Mouse (Mus musculus): ENCODE measurements around the gene Clip1.

Gene Clip1

DNA sequence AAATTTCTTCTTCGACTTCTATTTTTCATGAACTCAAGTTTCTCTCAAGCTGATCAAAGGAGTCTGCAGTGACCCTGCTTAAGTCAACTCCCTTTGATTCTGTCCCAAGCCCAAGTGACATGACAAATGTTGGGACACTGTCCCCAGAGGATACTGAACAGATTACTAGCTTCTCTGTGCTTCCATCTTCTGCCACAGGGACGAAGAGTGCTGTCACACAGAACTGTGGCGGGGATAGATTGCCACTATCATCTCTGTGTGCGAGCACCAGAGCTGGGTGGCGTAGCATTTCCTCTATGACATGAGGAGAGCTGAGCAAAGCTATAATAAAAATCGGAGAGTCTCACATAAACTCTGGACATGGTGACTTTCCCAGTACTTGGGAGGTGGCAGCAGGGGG is 82.2 kb downstream of the Clip1 start:
- no peak for DNase-seq (ENCODE audit: low read depth, low spot score)

GRCm38 (mm10) chr5:123599319-123599718 is 85.1 kb downstream of the Clip1 start:
- peak; percentile 65 for DNase-seq (ENCODE audit: low read depth, low spot score)

GRCm38 (mm10) chr5:123593622-123594280 is 90.7 kb downstream of the Clip1 start:
- peak; percentile 34 for DNase-seq (ENCODE audit: low read depth, low spot score)

DNA sequence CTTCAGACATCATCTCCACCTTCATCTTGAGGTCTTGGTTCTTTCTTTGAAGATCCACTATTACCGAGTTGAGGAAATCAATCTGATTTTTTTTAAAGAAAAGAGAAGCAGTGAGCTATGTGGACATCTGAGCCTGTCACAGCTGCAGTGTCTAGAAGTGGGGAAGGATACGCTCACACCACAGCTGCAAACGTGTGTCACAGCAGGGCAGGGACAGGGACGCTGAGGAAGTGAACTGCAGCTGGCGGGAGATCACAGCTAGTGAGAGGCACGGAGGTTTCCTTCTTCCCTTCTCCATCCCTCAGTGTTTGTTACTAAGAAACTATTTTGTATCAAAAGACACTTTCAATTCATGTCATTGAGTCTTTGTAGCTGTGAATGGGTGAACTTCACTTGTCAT is 104.4 kb downstream of the Clip1 start:
- DNase-seq (ENCODE audit: low read depth, low spot score), result no peak

GRCm38 (mm10) chr5:123576696-123577095 is 107.7 kb downstream of the Clip1 start:
- no peak for DNase-seq (ENCODE audit: low read depth, low spot score)

DNA sequence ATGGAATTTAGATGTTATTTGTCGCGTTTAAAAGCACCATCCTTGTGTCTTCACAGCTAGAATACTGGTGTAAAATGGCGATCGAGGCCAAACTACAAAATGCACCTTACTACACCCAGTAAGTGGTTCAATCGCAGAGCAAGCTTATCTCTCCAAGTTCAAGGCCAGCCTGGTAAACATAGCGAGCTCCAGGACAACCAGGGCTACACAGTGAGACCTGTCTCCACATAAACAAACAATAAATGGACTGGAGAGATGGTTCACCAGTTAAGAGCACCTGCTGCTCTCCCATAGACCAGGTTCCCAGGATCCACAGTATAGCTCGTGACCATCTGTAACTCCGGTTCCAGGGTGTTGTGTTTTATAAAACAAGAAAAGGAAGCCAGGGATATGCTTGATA is 111.1 kb downstream of the Clip1 start:
- no peak for DNase-seq (ENCODE audit: low read depth, low spot score)

DNA sequence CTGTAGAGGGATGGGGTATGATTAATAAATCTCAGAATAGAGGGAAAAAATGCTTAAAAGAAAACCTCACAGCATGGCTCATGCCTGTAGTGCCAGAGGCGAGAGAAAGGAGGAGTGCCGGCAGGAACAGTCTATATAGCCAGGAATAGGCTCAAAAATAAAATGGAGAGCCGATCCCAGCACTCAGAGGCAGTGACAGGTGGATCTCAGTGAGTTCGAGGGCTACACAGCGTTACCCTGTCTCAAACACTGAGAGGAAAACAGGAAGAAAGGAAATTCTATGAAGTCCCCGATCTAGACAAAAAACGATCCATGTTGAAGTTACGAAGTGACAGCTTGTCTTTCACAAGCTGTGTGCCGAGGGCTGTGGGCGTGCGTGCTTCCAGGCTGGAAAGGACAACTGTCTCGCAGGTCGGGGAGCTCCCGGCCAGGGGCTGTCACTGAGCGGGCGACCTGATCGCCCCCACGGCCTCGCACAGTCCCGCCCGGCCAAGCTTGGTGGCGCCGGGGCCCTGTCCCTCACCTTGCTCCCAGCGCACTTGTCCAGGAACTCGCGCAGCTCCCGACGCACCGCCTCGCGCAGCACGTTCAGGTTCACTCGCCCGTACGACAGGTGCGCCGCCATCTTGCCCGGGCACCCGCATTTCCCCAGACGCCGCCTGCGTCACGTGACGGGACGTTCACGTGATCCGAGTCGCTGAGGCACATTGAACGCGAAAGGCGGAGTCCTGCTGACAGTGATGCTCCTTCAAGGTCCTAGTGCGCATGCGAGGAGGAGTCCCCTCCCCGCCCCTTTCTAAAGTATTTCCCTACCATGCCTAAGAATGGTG is 111.8 kb downstream of the Clip1 start, which contains the start of gene Vps33a:
Gene Vps33a, minus strand, starts transcription at position 682 of the 830 bp plus-strand sequence.
- peak; percentile 100 for DNase-seq (ENCODE audit: low read depth, low spot score)

- no peak for DNase-seq (ENCODE audit: low read depth, low spot score)
Observed at GRCm38 (mm10) chr5:123561128-123561527, 123.3 kb downstream of the Clip1 start.

DNA sequence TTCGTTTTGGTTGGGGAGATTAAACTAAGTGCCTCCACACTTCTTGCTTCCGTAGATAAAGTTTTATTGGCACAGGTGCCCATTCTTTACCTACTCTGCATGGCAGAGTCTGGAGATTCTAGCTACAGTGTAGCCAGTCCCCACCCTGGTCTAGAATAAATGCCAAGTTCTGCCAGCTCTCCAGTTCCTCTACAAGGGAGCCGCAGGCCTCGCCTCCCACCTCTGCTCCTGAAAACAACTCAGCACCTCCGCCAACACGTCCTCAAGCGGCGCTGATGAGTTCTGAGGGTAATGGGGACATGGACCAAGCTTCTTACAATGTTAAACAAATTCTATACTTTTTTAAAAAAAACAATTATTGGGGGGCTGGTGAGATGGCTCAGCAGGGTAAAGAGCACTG is 124.8 kb downstream of the Clip1 start:
- no peak for DNase-seq (ENCODE audit: low read depth, low spot score)

- DNase-seq (ENCODE audit: low read depth, low spot score), result no peak
Observed at GRCm38 (mm10) chr5:123556451-123556850, 128.0 kb downstream of the Clip1 start.

DNA sequence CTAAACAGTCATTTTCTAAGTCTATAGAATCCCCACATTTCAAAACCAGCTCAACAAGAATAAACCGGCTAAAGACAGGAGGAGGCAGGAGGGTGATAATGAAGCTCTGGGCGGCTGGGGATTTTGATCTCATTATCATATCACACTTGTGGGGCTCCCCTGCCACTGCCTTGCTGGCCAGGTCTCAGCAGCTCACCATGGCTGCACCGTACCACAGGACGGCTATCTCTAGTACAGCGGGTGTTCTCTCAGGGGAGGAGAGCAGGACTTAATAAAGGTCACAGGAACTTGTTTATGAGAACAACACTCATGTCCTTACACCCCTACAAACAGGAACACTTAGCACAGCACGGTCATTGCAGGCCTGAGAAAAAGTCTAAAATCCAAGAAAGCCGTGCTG is 128.7 kb downstream of the Clip1 start:
- no peak for DNase-seq (ENCODE audit: low read depth, low spot score)

DNA sequence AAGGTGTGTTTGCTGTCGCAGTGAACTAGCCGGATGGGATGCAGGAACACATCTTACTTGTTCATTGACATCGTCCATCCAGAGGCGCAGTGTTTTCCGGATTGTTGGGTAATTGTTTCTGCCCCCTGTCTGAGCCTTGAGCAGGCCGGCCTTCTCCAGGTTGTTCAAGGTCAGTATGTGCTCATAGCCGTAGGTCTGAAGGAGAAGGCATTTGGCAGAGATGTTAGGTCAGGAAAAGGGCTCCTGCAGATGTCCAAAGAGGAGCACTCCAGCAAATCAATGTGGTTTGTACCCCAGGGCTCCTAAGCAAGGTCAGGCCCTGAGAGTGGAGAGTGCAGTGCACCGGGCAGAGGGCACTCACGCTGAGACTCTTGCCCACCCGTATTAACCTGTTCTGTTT is 150.6 kb downstream of the Clip1 start:
- no peak for DNase-seq (ENCODE audit: low read depth, low spot score)

DNA sequence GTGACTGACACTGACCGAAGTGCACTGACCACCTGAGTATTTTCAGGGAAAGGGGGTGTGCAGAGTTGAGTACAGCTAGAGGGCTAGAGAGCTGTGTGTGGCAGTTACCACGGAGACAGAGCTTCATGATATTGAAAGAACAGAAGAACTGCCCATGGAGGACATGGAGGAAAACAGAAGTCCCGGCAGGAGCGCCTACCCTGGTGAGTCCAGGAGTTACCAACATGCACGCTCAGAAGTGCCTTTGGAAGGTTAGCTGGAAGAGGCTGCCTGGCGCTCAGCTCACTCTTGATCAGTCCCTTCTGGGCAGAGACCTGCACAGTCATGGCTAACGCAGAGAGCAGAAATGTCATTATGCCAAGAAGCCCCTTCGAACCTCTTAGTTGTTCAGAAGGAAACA is 154.4 kb downstream of the Clip1 start:
- DNase-seq (ENCODE audit: low read depth, low spot score), result no peak

GRCm38 (mm10) chr5:123528641-123529040 is 155.8 kb downstream of the Clip1 start:
- DNase-seq (ENCODE audit: low read depth, low spot score), result no peak

Measured in ZHBTc4 (cell line).